Mouse (Mus musculus): ENCODE measurements at regions not wholly inside any gene's neighbourhood (a gene's known extent, or its start where the extent isn't known, plus 50 kb on each side); places are given as distances from the start of the nearest gene placed in this dataset.

DNA sequence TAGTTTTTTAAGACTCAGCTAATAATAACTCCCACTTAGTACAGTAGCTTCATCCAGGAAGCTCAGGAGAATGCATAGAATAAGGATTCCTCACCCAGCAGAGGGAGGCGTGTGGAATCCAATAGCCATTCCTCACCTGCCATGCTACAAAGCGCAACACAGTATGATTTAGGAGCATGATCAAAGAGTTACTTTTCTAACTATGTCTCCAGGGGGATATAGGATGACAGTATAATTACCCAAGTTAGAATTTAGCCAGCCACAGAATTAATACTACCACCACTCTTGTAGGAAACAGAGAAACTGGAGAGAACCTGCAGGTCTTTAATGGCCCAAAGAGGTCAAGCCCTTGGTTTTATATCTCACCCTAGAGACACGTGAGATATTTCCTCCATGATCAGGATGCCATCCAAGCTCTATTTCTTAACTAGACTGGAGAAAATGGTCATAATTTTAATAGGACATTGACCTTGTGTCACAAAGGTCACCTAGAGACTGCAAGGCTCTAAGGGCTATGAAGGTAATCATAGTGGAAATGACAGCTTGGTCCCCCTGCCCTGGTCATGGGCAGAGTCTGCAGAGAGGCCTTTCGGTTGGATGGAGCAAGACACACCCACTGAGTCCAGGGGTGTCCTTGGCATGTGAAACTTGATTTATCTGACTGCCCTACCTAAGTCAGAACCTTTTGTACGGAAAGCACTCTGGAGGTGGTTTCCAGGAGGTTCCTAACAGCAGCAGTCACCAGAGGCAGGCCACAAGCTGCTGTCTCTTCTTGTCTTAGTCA, 512.3 kb upstream of the Nox3 start:
- TF ChIP-seq GATA1 (IDR thresholded peaks at IDR 0.05; ENCODE audit: low read length) (no peak), TAL1 (IDR thresholded peaks at IDR 0.05; ENCODE audit: low read length) (no peak)
